Mouse (Mus musculus) thymus, adult 2 months (tissue): Measurements from ENCODE around the gene Hsph1.

ENCODE experiments used
- CTCF ChIP-seq: fragments of 200-500 bp; IDR thresholded peaks from 2 replicates; pipeline ENCODE4 v1.5.1; 2012; ENCODE audit warnings: mild to moderate bottlenecking, control low read depth, low read length, moderate library complexity, borderline replicate concordance; ENCODE audit not compliant: control insufficient read depth, poor library complexity, insufficient read depth; ENCODE audit errors: extremely low read depth
- POLR2A ChIP-seq: fragments of 200-500 bp; IDR thresholded peaks from 2 replicates; pipeline ENCODE4 v1.6.1; 2012; ENCODE audit warnings: mild to moderate bottlenecking, low read length, control low read depth, moderate library complexity; ENCODE audit not compliant: control insufficient read depth, poor library complexity, insufficient read depth; ENCODE audit errors: extremely low read depth

DNA sequence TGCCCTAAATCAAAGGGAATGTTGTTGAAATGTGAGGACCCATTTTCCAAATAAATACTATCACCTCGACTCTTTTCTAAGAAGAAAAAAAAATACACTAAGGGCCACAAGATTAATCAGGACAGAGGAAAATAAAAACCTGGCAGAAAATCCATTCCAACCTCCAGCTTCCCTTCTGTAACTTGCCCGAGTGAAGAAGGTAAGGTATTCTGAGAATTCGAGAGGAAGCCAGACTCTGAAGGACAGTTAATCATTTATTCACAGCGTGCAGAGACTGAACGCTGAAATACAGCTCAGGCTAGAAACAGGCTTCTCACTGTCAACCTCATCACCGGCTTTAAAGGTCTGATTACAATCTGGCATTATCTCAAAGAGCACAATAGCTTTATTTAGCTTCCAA is 13.5 kb downstream of the Hsph1 start:
- TF ChIP-seq CTCF (no peak), POLR2A (no peak)
